Mouse (Mus musculus): ENCODE data around the gene Thbd. TPM values are rescaled to one million over a fixed set of nuclear protein-coding genes. Genes with fewer than 3 reads are reported as not detected.

The Thbd gene
- polyA plus RNA-seq, 1 experiment from 2014 or later, result 29.0 TPM

DNA sequence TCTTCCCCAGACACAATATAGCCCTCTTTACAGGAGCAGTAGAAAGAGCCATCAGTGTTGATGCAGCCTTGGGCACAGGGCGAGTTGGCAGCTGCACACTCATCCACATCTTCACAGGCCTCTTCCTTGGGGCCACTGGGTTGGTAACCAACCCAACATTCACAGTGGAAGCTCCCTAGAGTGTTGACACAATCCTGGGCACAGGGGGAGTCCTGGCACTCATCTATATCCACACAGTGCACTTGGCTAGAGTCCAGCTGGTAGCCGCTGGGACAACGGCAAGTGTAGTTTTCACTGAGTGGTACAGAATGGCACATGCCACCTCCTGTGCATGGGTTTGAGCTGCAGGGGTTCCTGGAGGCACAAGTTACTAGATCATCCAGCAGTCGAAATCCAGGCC is 34.2 kb upstream of the Thbd start:
- no peak overlapping the region for H3K4me2 ChIP-seq
- H3K27me3 ChIP-seq (replicated peaks), result no peaks in the 10 kb centered on the region
- WGBS, result 72% methylated on average over 4 of the region's 4 CpGs
- H3K9me3 ChIP-seq, result no peaks in the 10 kb centered on the region
- H3K4me3 ChIP-seq (replicated peaks), result peak overlapping the region; percentile 16
- H3K27ac ChIP-seq, result peak overlapping the region; percentile 36; the same call in 1 of the 2 replicates
- H3K36me3 ChIP-seq, result no peaks in the 10 kb centered on the region
- H3K9ac ChIP-seq, result no peak overlapping the region
- H3K4me1 ChIP-seq, result no peaks in the 10 kb centered on the region
- ATAC-seq (ENCODE audit: insufficient read depth, low FRiP score, low read depth), result no peak

GRCm38 (mm10) chr2:148441421-148441820 is 33.4 kb upstream of the Thbd start:
- 84% methylated on average over 10 of the region's 10 CpGs for WGBS
- Histone ChIP-seq H3K27me3 (replicated peaks) (no peaks in the 10 kb centered on the region), H3K9ac (no peak overlapping the region), H3K4me1 (no peaks in the 10 kb centered on the region), H3K9me3 (no peaks in the 10 kb centered on the region), H3K36me3 (no peaks in the 10 kb centered on the region), H3K27ac (no peak overlapping the region), H3K4me3 (replicated peaks) (peak overlapping the region; percentile 16), H3K4me2 (no peak overlapping the region)
- ATAC-seq (ENCODE audit: insufficient read depth, low FRiP score, low read depth), result no peak

- Histone ChIP-seq H3K36me3 (no peaks in the 10 kb centered on the region), H3K27ac (no peak overlapping the region), H3K4me3 (replicated peaks) (no peak overlapping the region), H3K4me1 (no peaks in the 10 kb centered on the region), H3K4me2 (no peak overlapping the region), H3K9me3 (no peaks in the 10 kb centered on the region), H3K27me3 (replicated peaks) (no peaks in the 10 kb centered on the region), H3K9ac (no peak overlapping the region)
- no peak for ATAC-seq (ENCODE audit: insufficient read depth, low FRiP score, low read depth)
- WGBS, result 41% methylated on average over 3 of the region's 3 CpGs
Measured at GRCm38 (mm10) chr2:148439691-148440276, 31.8 kb upstream of the Thbd start.

GRCm38 (mm10) chr2:148436285-148436684 is 28.3 kb upstream of the Thbd start:
- no peak overlapping the region for H3K9ac ChIP-seq
- 64% methylated on average over 3 of the region's 3 CpGs for WGBS
- H3K9me3 ChIP-seq, result no peaks in the 10 kb centered on the region
- no peaks in the 10 kb centered on the region for H3K27me3 ChIP-seq (replicated peaks)
- no peaks in the 10 kb centered on the region for H3K36me3 ChIP-seq
- no peak overlapping the region for H3K27ac ChIP-seq
- ATAC-seq (ENCODE audit: insufficient read depth, low FRiP score, low read depth), result no peak
- no peak overlapping the region for H3K4me3 ChIP-seq (replicated peaks)
- no peak overlapping the region for H3K4me2 ChIP-seq
- no peaks in the 10 kb centered on the region for H3K4me1 ChIP-seq

- H3K36me3 ChIP-seq, result no peaks in the 10 kb centered on the region
- no peaks in the 10 kb centered on the region for H3K9me3 ChIP-seq
- WGBS, result 43% methylated on average over 2 of the region's 2 CpGs
- no peaks in the 10 kb centered on the region for H3K27me3 ChIP-seq (replicated peaks)
- H3K4me1 ChIP-seq, result no peaks in the 10 kb centered on the region
- H3K4me3 ChIP-seq (replicated peaks), result no peak overlapping the region
- H3K27ac ChIP-seq, result no peak overlapping the region
- no peak for ATAC-seq (ENCODE audit: insufficient read depth, low FRiP score, low read depth)
- no peak overlapping the region for H3K4me2 ChIP-seq
- no peak overlapping the region for H3K9ac ChIP-seq
Measured at GRCm38 (mm10) chr2:148432346-148432745, 24.4 kb upstream of the Thbd start.

- Histone ChIP-seq H3K4me2 (no peak overlapping the region), H3K27ac (no peak overlapping the region), H3K9ac (no peak overlapping the region), H3K27me3 (replicated peaks) (no peaks in the 10 kb centered on the region), H3K9me3 (no peaks in the 10 kb centered on the region), H3K36me3 (no peaks in the 10 kb centered on the region), H3K4me1 (no peaks in the 10 kb centered on the region), H3K4me3 (replicated peaks) (no peak overlapping the region)
- no peak for ATAC-seq (ENCODE audit: insufficient read depth, low FRiP score, low read depth)
- 69% methylated on average over 4 of the region's 4 CpGs for WGBS
Measured at GRCm38 (mm10) chr2:148430941-148431340, 23.0 kb upstream of the Thbd start.

- no peak for ATAC-seq (ENCODE audit: insufficient read depth, low FRiP score, low read depth)
- Histone ChIP-seq H3K9ac (no peak overlapping the region), H3K4me2 (no peak overlapping the region), H3K4me3 (replicated peaks) (no peak overlapping the region), H3K36me3 (no peaks in the 10 kb centered on the region), H3K27ac (no peak overlapping the region), H3K27me3 (replicated peaks) (no peaks in the 10 kb centered on the region), H3K9me3 (no peaks in the 10 kb centered on the region), H3K4me1 (no peaks in the 10 kb centered on the region)
Measured at GRCm38 (mm10) chr2:148429001-148429505, 21.1 kb upstream of the Thbd start.

GRCm38 (mm10) chr2:148428523-148428922 is 20.5 kb upstream of the Thbd start:
- 73% methylated on average over 3 of the region's 3 CpGs for WGBS
- no peaks in the 10 kb centered on the region for H3K27me3 ChIP-seq (replicated peaks)

DNA sequence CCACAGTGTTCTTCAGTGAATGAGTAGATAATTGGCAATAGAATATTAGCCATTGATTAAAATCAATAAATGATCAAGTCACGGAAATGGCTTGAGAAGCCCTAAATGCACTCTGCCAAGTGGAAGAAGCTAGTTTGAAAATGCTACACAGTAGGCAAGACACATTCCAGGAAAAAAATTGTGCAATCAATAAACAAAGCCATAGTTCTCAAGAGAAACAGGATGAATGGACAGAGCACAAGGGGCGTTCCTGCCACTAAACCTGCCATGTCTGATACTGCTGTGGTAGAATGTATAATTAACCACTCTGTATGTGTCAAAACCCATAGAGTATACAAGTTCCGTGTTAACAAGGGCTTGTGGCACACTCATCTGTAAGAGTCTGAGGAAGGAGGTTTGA is 19.6 kb upstream of the Thbd start:
- ATAC-seq (ENCODE audit: insufficient read depth, low FRiP score, low read depth), result no peak
- H3K27me3 ChIP-seq (replicated peaks), result no peaks in the 10 kb centered on the region
- H3K36me3 ChIP-seq, result no peaks in the 10 kb centered on the region
- no peak overlapping the region for H3K9ac ChIP-seq
- H3K27ac ChIP-seq, result no peak overlapping the region
- no peak overlapping the region for H3K4me3 ChIP-seq (replicated peaks)
- H3K4me1 ChIP-seq, result no peaks in the 10 kb centered on the region
- H3K4me2 ChIP-seq, result no peak overlapping the region
- WGBS, result 75% methylated on average over 3 of the region's 3 CpGs
- no peaks in the 10 kb centered on the region for H3K9me3 ChIP-seq

More at GRCm38 (mm10) chr2:148428523-148428922, 20.5 kb upstream of the Thbd start:
- H3K9ac ChIP-seq, result no peak overlapping the region
- ATAC-seq (ENCODE audit: insufficient read depth, low FRiP score, low read depth), result no peak
- no peak overlapping the region for H3K4me2 ChIP-seq
- H3K27ac ChIP-seq, result no peak overlapping the region
- no peaks in the 10 kb centered on the region for H3K9me3 ChIP-seq
- H3K4me1 ChIP-seq, result no peaks in the 10 kb centered on the region
- no peaks in the 10 kb centered on the region for H3K36me3 ChIP-seq
- no peak overlapping the region for H3K4me3 ChIP-seq (replicated peaks)

- Histone ChIP-seq H3K9me3 (no peaks in the 10 kb centered on the region), H3K4me1 (peaks cover 3% of the 10 kb centered on the region; the same call in 1 of the 2 replicates), H3K4me3 (replicated peaks) (no peak overlapping the region), H3K4me2 (no peak overlapping the region), H3K27ac (no peak overlapping the region), H3K36me3 (no peaks in the 10 kb centered on the region), H3K27me3 (replicated peaks) (no peaks in the 10 kb centered on the region), H3K9ac (no peak overlapping the region)
- no peak for ATAC-seq (ENCODE audit: insufficient read depth, low FRiP score, low read depth)
- 71% methylated on average over 5 of the region's 5 CpGs for WGBS
Measured at GRCm38 (mm10) chr2:148425709-148426382, 17.9 kb upstream of the Thbd start.

GRCm38 (mm10) chr2:148421706-148422105 is 13.7 kb upstream of the Thbd start:
- ATAC-seq (ENCODE audit: insufficient read depth, low FRiP score, low read depth), result no peak
- H3K4me3 ChIP-seq (replicated peaks), result no peak overlapping the region
- no peaks in the 10 kb centered on the region for H3K27me3 ChIP-seq (replicated peaks)
- WGBS, result 44% methylated on average over 1 of the region's 1 CpGs
- H3K4me2 ChIP-seq, result no peak overlapping the region
- no peak overlapping the region for H3K27ac ChIP-seq
- H3K9ac ChIP-seq, result no peak overlapping the region
- H3K9me3 ChIP-seq, result no peaks in the 10 kb centered on the region
- no peaks in the 10 kb centered on the region for H3K36me3 ChIP-seq
- peaks cover 11% of the 10 kb centered on the region; the same call in 1 of the 2 replicates for H3K4me1 ChIP-seq

DNA sequence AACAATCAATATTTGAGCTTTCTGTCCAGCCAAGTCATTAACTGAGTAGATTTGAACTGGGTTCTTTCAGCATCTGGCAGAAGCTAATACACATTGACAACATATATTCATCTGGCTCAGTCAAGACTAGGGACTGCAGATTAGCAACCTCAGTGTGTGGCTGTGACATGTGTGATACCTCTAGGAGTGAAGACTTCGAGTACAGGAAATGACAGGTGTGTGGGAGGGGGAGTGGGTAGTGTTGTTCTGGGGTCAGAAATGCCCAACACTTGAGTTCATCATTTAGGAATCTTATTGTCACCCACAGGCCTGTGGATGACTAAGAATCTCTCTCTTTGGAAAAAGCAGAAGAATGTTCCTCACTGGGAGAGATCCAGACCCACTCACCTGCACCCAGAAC is 13.1 kb upstream of the Thbd start:
- Histone ChIP-seq H3K36me3 (no peaks in the 10 kb centered on the region), H3K4me1 (peaks cover 11% of the 10 kb centered on the region; the same call in 1 of the 2 replicates), H3K9me3 (no peaks in the 10 kb centered on the region), H3K4me2 (no peak overlapping the region), H3K4me3 (replicated peaks) (no peak overlapping the region), H3K9ac (no peak overlapping the region), H3K27me3 (replicated peaks) (no peaks in the 10 kb centered on the region), H3K27ac (no peak overlapping the region)
- no peak for ATAC-seq (ENCODE audit: insufficient read depth, low FRiP score, low read depth)
- WGBS, result 41% methylated on average over 1 of the region's 1 CpGs
